Mouse (Mus musculus): ENCODE results near the gene Olfr285.

DNA sequence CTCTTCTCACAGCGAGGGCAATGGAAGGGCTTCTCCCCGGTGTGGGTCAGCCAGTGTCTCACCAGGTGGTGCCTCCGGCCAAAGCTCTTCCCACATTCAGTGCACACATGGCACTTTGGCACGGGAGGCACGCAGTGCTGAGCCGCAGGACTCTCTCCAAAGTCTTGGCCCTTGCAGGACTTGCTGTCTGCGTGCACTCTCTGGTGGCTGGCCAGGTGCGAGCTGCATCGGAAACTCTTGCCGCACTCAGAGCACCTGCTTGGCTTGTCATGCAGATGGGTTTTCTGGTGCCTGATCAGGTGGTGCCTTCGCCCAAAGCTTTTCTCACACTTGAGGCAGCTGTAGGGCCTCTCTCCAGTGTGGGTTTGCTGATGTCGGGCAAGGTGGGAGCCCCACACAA is 28.6 kb downstream of the Olfr285 start:
- TF ChIP-seq POLR2A (IDR thresholded peaks at IDR 0.05; ENCODE audit: borderline replicate concordance, control insufficient read depth, low read depth, low read length), result no peak
- TF ChIP-seq CTCF (IDR thresholded peaks at IDR 0.05; ENCODE audit: control insufficient read depth, insufficient read depth, low read length), result no peak
